Mouse (Mus musculus): ENCODE data around the gene Ifnb1. TPM values are rescaled to one million over a fixed set of nuclear protein-coding genes. Genes with fewer than 3 reads are reported as not detected.

The Ifnb1 gene
- polyA plus RNA-seq, 1 experiment from 2014 or later = not detected

Other genes with a start within 250 kb of the Ifnb1 start
- 5.2 and 5.6 TPM in 2 replicates for gene Hacd4, start 83.8 kb downstream of the Ifnb1 start, polyA plus RNA-seq (2015; fragmentation: Nextera tagmentation; extraction: Ambion mirVana)
- gene Ifna15, start 35.5 kb upstream of the Ifnb1 start, polyA plus RNA-seq (2015; fragmentation: Nextera tagmentation; extraction: Ambion mirVana) = not detected in 2 replicates
- not detected in 2 replicates for gene Ifna14, start 49.0 kb upstream of the Ifnb1 start, polyA plus RNA-seq (2015; fragmentation: Nextera tagmentation; extraction: Ambion mirVana)
- gene Ifna9, start 69.6 kb upstream of the Ifnb1 start, polyA plus RNA-seq (2015; fragmentation: Nextera tagmentation; extraction: Ambion mirVana) = not detected in 2 replicates
- not detected in 2 replicates for gene Ifna12, start 80.6 kb upstream of the Ifnb1 start, polyA plus RNA-seq (2015; fragmentation: Nextera tagmentation; extraction: Ambion mirVana)
- not detected in 2 replicates for gene C87499, start 111.6 kb upstream of the Ifnb1 start, polyA plus RNA-seq (2015; fragmentation: Nextera tagmentation; extraction: Ambion mirVana)
- not detected in 2 replicates for gene Ifna13, start 121.7 kb upstream of the Ifnb1 start, polyA plus RNA-seq (2015; fragmentation: Nextera tagmentation; extraction: Ambion mirVana)
- gene Ifna16, start 154.2 kb upstream of the Ifnb1 start, polyA plus RNA-seq (2015; fragmentation: Nextera tagmentation; extraction: Ambion mirVana) = not detected in 2 replicates
- gene Ifna2, start 161.1 kb upstream of the Ifnb1 start, polyA plus RNA-seq (2015; fragmentation: Nextera tagmentation; extraction: Ambion mirVana) = not detected in 2 replicates
- not detected in 2 replicates for gene Ifnab, start 168.6 kb upstream of the Ifnb1 start, polyA plus RNA-seq (2015; fragmentation: Nextera tagmentation; extraction: Ambion mirVana)
- gene Gm26566, start 199.0 kb upstream of the Ifnb1 start, polyA plus RNA-seq (2015; fragmentation: Nextera tagmentation; extraction: Ambion mirVana) = 0.25 and 0.29 TPM in 2 replicates
- 24.6 and 33.1 TPM in 2 replicates for gene Klhl9, start 199.7 kb upstream of the Ifnb1 start, polyA plus RNA-seq (2015; fragmentation: Nextera tagmentation; extraction: Ambion mirVana)
- not detected in 2 replicates for gene Gm13271, start 232.1 kb upstream of the Ifnb1 start, polyA plus RNA-seq (2015; fragmentation: Nextera tagmentation; extraction: Ambion mirVana)
- not detected in 2 replicates for gene Gm13283, start 237.3 kb upstream of the Ifnb1 start, polyA plus RNA-seq (2015; fragmentation: Nextera tagmentation; extraction: Ambion mirVana)